In the genomic region with DNA sequence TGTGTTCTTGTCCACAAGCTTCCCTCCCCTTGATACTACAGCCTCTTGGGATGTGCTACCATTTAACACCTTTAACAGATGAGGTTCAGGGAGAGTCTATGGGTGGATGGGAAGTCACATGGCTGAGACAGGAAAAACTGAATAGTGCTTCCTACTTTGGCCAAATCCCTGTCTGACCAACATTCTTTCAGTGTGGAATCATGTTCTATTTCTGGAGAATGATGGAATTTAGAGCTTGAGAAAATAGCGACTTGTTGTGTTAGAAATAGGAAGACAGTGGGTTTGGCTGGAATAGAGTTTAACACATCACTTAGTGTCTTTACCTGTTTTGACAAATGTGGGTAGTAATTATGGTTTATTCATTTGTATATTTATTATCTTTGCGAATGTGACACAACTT, we compare ENCODE assay signal across 16 mouse cellular contexts.
"Had no signal": no experiment of that assay in that cellular context is flagged by ENCODE, and none has a peak within 500 bp of the region (broad histone marks: within the 10 kb centered on the region; RNA-seq: fewer than 3 reads in every experiment).

No protein-coding gene starts in this region.

- ATAC-seq: liver, postnatal 0 days; lung, postnatal 0 days; midbrain, embryonic 13.5 days; midbrain, embryonic 15.5 days had no signal

- H3K27ac ChIP-seq: lung, embryonic 15.5 days; midbrain, embryonic 13.5 days; midbrain, embryonic 15.5 days; neural tube, embryonic 13.5 days; stomach, embryonic 15.5 days; stomach, postnatal 0 days had no signal

- H3K9ac ChIP-seq: liver, postnatal 0 days; lung, embryonic 15.5 days; midbrain, embryonic 13.5 days; midbrain, embryonic 15.5 days; neural tube, embryonic 13.5 days; stomach, embryonic 15.5 days had no signal

- H3K9me3 ChIP-seq: lung, embryonic 15.5 days; midbrain, embryonic 13.5 days; midbrain, embryonic 15.5 days; neural tube, embryonic 13.5 days; stomach, embryonic 15.5 days had no signal

- H3K36me3 ChIP-seq: lung, embryonic 15.5 days; midbrain, embryonic 13.5 days; midbrain, embryonic 15.5 days; neural tube, embryonic 13.5 days; stomach, embryonic 15.5 days had no signal

- H3K4me2 ChIP-seq: lung, embryonic 15.5 days; midbrain, embryonic 11.5 days; midbrain, embryonic 13.5 days; midbrain, embryonic 15.5 days; neural tube, embryonic 13.5 days; stomach, embryonic 15.5 days had no signal

- DNase-seq: liver, postnatal 0 days; lung, adult 2 months; lung, postnatal 4 days; right cerebral cortex, postnatal 14 days; thymus, adult 2 months; thymus, postnatal 25 days; thymus, postnatal 4 days had no signal

- H3K4me3 ChIP-seq: lung, embryonic 15.5 days; megakaryocyte, embryonic 14.5 days; midbrain, embryonic 13.5 days; midbrain, embryonic 15.5 days; neural tube, embryonic 13.5 days; stomach, embryonic 15.5 days had no signal

- H3K4me1 ChIP-seq: lung, embryonic 15.5 days; megakaryocyte, embryonic 14.5 days; midbrain, embryonic 13.5 days; midbrain, embryonic 15.5 days; neural tube, embryonic 13.5 days; stomach, embryonic 15.5 days had no signal

- H3K27me3 ChIP-seq: lung, embryonic 15.5 days; megakaryocyte, embryonic 14.5 days; midbrain, embryonic 13.5 days; midbrain, embryonic 15.5 days; neural tube, embryonic 13.5 days; stomach, embryonic 15.5 days had no signal
